Mouse (Mus musculus) ES-E14 (cell line): ENCODE measurements around the gene Vsig10.

Source experiments
- CHD2 ChIP-seq: IDR thresholded peaks from 2 replicates; pipeline ENCODE4 v1.6.1; 2014; ENCODE audit warnings: mild to moderate bottlenecking, low read depth, low read length, inconsistent platforms
- HCFC1 ChIP-seq: IDR thresholded peaks from 2 replicates; pipeline ENCODE4 v1.6.1; 2012; ENCODE audit warnings: low read length, inconsistent platforms, borderline replicate concordance; ENCODE audit not compliant: insufficient read depth
- MAFK ChIP-seq: IDR thresholded peaks from 2 replicates; pipeline ENCODE4 v1.6.1; 2014; ENCODE audit warnings: mild to moderate bottlenecking, low read depth, low read length, inconsistent platforms; ENCODE audit not compliant: insufficient read depth
- ZC3H11A ChIP-seq: IDR thresholded peaks from 2 replicates; pipeline ENCODE4 v1.6.1; 2012; ENCODE audit warnings: low read depth, mild to moderate bottlenecking, inconsistent platforms, low read length, borderline replicate concordance
- ZNF384 ChIP-seq: IDR thresholded peaks from 2 replicates; pipeline ENCODE4 v1.6.1; 2012; ENCODE audit warnings: low read depth, low read length, inconsistent platforms

- TF ChIP-seq ZC3H11A (no peak), CHD2 (no peak), MAFK (no peak), ZNF384 (no peak), HCFC1 (no peak)
These were observed 72.0 kb downstream of the Vsig10 start for GRCm38 (mm10) chr5:117390895-117391294.
